Mouse (Mus musculus) adrenal gland, postnatal 25 days (tissue): ENCODE results near the gene Capn9. TPM values are rescaled to one million over a fixed set of nuclear protein-coding genes. Genes with fewer than 3 reads are reported as not detected.

Experiments used
- DNase-seq: peaks from one replicate; pipeline ENCODE4 v3.0.0; 2021; ENCODE audit warnings: mixed read lengths
- total RNA-seq: library from RNA; stranded (reverse); gene quantifications from 2 replicates; pipeline ENCODE4 v1.2.3, GENCODE M21; 2021

Capn9 gene
- total RNA-seq, 1 experiment from 2014 or later = 0.91 TPM

GRCm38 (mm10) chr8:124572430-124572775 lies 3.5 kb upstream of the Capn9 start:
- DNase-seq = no peak

DNA sequence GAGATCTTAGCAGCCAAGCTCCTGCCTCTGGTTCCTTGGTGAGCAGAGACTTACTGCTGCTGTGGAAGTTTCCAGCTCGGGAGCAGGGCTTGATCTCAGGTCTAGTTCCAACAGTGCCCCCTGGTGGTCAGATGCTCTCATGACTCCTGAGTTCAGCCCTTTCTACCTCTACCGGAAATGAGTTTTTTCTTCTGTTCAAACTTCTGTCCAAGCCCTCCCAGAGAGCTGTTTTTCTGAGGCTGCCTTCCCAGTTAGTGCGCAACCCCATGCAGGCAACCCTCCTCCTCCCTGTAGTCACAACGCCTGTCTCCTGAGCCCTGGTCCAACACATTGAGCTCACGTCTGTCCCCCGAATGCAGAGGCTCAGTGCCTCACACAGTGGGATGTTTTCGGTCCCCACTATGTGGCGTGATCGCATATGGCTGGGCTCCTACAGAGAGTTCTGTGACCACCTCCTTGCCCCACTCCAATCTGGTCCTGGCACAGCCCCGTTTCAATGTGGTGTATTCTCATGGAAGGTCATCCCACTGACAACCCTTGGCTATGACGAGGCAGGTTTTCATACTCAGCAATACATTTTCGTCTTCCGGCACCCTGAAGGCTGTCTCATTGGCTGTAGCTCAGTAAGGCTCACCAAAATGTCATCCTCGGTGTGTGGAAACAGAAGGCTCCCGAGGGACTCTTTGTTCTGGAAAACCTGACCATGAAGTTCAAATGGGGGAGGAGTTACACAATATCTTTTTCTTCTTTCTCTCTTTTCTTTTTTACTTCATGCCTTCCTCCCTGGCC lies 2.2 kb upstream of the Capn9 start:
- DNase-seq = peak; percentile 92

GRCm38 (mm10) chr8:124576751-124577150 lies 840 bp downstream of the Capn9 start:
- no peak for DNase-seq

GRCm38 (mm10) chr8:124585718-124586425 lies 10.0 kb downstream of the Capn9 start:
- peak; percentile 29 for DNase-seq

DNA sequence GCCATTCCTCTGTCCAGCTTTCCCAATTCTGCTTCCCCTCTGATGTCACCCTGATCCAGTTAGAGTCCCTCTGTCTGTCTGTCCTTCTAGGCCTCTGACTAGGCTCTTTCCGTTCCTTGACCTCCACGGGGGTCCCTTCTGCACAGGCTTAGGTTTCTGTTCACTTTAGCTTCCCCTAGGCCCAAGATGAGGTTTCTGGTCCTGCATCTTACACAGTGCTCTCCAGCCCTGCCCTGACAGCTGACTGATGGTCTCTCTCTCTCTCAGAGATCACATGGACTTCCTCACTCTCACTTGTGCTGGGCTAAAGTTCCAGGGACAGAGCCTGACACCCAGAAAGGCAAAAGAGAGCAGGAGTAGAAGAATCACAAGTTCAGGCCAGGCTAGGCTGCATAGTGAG lies 10.6 kb downstream of the Capn9 start:
- no peak for DNase-seq

DNA sequence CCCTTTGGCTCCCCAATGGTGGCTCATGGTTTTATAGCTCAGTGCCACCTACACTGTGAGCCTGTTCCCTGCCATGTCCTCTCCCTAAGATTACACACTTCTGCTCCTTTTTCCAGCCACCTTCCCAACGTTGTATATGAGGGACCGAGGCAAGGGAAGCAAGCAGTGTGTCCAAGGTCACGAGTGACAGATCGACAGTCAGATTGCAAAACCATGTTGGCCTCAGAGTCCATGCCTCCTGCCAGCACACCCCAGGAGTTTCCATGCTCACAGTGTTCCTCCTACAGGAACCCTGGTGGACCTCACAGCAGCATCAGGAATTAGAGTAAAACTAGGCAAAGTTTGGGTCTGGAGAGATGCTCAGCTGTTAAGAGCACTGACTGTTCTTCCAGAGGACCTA lies 13.5 kb downstream of the Capn9 start:
- DNase-seq = peak; percentile 53

DNA sequence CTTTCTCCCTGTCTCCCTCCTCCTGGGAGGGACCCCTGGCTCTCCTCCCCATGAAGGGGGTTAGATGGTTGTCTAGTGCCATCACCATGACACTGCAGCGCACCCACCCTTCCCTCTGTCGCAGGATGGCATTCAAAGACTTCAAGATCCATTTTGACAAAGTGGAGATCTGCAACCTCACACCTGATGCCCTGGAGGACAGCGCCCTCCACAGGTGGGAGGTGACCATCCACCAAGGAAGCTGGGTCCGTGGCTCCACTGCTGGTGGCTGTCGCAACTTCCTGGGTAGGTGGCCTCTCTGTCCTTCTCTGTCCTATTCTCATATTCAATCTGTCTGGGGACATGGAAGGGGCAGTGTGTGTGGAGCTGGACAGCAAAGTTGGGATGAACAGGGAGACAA lies 28.2 kb downstream of the Capn9 start:
- peak; percentile 24 for DNase-seq

- DNase-seq = peak; percentile 46
Measured at GRCm38 (mm10) chr8:124608239-124608971, 32.5 kb downstream of the Capn9 start.

GRCm38 (mm10) chr8:124608972-124609353 lies 33.1 kb downstream of the Capn9 start:
- DNase-seq = no peak

DNA sequence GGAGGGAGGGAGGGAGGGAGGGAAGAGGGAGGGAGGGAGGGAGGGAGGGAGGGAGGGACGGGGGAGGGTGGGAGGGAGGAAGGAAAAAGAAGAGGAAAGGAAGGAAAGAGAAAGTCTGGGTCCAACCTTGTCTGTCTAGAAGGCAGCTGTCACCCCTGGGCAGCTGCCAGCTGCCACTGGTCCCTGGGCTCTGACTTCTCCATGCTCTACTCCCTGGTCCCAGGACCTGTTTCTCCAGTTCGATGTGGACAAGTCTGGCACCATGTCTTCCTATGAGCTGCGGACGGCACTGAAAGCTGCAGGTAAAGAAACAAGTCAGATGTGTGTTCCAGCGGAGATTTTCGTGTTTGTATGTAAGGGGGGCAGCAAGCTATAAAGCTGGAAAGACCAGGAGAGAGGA lies 38.4 kb downstream of the Capn9 start:
- DNase-seq = no peak

GRCm38 (mm10) chr8:124617266-124617869 lies 41.5 kb downstream of the Capn9 start:
- DNase-seq = peak; percentile 70

GRCm38 (mm10) chr8:124618252-124618651 lies 42.3 kb downstream of the Capn9 start:
- no peak for DNase-seq

- no peak for DNase-seq
Measured at GRCm38 (mm10) chr8:124621255-124621654, 45.3 kb downstream of the Capn9 start.

GRCm38 (mm10) chr8:124626251-124626650 lies 50.3 kb downstream of the Capn9 start:
- DNase-seq = no peak

- no peak for DNase-seq
Measured at GRCm38 (mm10) chr8:124630489-124630888, 54.6 kb downstream of the Capn9 start.

- DNase-seq = no peak
Measured at GRCm38 (mm10) chr8:124630891-124631290, 55.0 kb downstream of the Capn9 start.

DNA sequence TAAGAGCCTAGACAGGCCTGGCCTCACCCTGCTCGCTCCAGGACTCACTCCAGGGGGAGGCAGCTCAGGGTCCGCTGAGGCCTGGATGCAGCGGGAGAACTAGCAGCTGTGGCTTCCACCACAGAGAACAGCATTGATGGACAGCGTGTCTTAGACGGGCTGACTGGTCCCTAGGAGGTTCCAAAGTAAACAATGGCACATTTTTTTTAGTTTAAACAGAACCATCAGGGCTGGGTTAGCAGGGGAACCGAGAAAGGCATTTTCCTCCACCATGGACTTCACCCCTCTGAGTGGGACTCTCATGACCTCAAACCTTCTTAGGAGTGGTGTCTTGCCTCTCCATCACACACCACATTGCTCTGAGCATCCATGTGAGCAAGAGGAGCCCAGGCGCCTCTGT lies 56.1 kb downstream of the Capn9 start:
- no peak for DNase-seq

- peak; percentile 33 for DNase-seq
Measured at GRCm38 (mm10) chr8:124633001-124633703, 57.2 kb downstream of the Capn9 start.

DNA sequence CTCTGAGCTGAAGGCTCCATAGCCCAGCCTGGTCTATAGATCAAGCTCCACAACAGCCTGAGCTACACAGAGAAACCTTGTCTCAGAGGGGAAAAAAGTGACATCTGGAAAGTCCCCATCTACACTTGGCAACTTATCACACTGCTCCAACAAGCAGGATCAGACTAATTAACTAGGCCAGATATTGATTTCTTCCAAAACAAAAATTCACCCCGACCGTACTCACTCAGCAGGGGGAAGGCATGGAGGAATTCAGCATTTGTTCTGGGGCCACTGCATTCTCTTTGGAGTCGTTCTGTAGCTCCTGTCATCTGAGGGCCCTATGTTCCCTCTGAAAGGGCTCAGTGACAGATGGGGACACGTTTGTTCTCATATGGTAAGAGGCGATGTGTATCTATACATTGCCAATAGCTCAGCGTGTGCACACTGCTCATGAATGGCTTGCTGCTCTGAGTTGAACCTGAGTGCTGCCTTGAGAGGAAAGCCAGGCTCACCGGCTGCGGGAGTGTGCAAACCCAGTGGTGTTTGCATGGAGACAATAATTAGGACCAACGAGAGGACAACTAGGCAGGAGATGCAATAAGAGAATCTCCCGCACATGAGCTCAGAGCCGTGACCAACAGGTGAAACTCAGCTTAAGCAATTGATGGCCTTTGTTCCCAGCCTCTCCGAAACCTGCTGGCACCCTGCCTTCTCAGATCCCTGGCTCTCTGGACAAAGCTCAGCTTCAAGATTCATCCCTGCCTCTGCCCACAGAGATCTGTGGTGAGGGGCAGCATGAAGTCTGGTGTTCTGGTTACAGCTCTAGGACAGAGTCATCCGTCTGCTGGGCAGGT lies 58.7 kb downstream of the Capn9 start:
- DNase-seq = no peak

GRCm38 (mm10) chr8:124635247-124635502 lies 59.3 kb downstream of the Capn9 start:
- no peak for DNase-seq

DNA sequence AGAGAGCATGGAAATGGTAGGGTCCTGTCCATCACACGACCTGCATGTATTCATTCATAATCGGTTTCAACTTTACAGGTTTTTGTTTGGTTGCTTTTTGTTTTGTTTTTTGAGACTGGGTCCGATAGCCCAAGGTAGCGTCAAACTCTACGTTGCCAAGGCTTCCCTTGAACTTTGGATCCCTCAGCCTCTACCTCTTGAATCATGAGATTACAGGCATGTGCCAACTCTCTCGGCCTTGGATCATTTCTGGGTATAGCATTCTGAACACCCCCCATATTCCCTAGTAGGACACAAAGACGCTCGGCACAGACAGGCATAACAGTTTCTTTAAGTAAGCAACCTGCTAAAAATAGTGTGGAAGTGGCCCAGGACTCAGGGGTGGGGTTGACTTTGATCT lies 65.7 kb downstream of the Capn9 start:
- DNase-seq = no peak
